Mouse (Mus musculus) frontal cortex, adult (tissue): ENCODE measurements around the gene Gm17416.

Source experiments
- ATAC-seq: cut with Nextera tagmentation; 2 replicates; pipeline ENCODE4 v1.9.2; 2017; ENCODE audit warnings: mild to moderate bottlenecking, moderate library complexity, mixed read lengths; ENCODE audit not compliant: low TSS enrichment

Gene Gm17416

DNA sequence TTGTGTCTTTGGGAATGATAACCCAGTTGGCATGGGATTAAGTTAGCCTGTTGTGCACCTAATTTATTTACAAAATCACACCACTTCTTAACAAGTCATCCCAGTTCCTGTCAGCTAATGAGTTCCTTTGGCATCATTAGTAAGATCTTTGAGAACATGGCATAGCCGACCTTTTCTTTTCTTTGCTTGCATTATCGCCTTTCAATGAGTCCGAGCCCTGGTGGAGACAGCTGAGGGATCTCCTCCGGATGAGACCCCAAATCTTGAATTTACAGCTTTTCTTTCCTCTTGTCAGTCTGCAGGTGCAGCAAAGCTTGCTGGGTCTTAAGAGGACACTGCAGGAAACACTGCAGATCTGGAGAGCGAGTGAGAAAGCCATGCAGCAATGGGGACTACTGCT, at the start of gene Gm17416:
Gm17416 (plus strand) TSS at position 301 of the 400 bp plus-strand sequence.
- ATAC-seq = no peak

DNA sequence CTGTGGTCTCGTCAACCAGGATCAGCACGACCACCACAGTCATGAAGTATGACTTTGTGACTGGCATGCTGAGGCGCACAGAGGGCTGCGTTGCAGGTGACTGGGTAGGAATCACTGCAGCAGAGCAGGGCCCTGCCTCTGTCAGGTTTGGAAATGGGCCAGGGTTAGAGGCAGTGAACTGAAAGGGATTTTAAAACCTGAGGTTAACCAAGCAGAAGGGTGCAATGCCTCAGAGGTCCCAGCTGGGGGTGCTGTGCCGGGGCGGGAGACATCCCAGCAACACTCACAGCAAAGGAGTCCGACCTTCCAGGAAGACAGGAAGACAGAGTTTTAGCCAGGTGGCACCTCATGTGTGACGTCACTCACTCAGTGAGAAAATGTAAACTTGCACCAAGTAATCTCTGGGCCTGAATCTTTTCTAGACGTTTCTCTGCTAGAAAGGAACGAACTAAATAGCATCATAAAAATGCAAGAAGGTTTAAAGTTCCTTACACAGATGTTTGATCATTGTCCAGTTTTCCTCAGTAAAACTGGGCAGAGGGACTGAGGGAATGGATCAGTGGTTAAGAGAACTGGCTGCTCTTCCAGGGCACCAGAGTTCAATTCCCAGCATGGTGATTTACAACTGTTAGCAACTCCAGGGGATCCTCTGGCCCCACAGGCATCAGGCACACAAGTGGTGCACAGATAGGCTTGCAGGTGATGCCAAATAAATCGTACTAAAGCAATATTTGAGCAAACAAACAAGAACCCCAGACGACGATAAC, 29.0 kb upstream of the Gm17416 start, which contains the start of gene Defb29:
Defb29 (minus strand) TSS at position 155 of the 767 bp plus-strand sequence.
- no peak for ATAC-seq

DNA sequence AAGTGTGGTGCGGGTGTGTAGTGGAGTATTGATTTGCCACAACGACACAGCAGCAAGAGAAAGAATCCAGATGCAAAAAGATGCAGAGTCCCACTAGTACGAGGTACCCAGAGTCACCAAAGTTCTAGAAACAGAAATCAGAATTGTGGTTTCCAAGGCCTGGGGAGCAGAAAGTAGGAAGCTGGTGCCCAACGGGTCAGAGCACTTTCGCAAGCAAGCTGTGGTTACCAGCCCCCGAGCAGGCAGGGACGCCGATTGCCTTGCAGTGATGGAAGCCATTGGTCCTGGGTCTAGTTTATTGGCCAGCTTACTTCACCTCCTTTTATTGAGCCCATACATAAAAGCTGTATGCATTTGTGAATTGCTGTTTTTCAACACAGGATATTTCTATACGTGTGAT, 27.2 kb upstream of the Gm17416 start:
- ATAC-seq = no peak

DNA sequence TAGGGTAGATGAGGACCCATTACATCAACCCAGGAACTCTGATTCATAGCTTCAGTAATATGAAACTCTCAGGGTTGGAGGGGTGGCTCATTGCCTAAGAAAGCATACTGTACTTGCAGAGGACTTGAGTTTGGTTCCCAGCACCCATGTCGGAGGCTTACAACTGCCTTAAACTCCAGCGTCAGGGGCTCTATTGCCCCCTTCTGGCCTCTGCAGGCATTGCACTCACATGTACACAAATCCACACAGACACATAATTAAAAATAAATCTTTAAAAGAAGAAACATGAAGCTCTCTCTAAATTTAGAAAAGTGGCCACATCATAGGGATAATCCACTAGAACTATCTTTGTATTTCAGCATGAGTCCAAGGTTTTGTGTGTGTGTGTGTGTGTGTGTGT, 26.2 kb upstream of the Gm17416 start:
- no peak for ATAC-seq

DNA sequence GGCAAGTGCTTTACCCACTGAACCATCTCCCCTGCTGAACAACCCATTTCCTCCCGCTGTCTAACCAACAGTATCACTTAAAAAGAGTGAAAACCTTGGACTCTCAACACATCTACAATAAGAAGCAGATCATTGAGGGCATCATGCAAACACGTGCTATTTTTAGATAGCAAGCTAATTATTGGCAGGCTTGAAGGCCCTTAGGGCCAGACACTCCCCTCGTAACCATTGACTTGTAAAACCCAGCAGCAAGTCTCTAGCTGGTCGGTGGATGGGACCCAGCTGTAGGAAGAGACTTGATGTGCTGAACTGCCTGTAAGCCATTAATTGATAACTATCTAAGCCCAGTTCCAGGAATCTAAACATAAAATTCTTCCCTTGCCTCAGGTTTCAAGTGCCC, 25.7 kb upstream of the Gm17416 start:
- no peak for ATAC-seq

DNA sequence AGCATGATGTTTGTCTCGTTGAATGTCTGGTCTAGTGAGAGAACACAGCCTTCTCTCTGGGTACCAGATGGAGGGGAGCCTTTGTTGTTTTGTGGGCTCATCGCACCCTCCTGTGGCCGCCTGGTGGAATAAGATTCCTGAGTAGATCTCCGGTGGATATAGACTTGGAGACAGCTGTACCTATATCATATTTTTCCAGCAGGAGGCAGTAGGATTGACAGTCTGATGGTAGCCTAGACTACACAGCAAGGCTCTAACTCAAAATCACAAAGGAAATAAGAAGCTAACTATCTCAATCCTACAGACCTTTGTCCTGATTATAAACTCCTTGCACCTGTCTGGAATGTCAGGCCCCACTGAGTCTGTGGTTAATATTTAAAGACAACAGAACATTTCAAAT, 24.4 kb upstream of the Gm17416 start:
- peak; percentile 99 for ATAC-seq

DNA sequence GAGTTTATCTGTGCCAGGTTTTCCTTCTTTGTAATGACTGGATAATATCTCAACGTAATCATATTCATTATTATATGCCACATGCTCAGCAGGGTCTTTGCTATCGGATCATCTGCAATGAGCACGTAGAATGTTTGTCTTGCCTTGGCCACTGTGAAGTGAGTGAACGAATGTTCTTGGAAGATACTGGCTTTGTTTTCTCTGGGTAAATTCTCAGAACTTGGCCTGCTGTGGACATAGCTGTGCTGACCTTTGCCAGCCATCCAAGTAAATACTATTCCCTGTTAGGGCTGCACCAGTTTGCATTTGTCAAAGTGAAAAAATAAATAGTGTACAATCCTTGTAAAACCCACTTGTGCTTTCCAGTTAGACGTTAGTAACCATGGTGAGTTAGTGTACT, 21.0 kb upstream of the Gm17416 start:
- no peak for ATAC-seq

DNA sequence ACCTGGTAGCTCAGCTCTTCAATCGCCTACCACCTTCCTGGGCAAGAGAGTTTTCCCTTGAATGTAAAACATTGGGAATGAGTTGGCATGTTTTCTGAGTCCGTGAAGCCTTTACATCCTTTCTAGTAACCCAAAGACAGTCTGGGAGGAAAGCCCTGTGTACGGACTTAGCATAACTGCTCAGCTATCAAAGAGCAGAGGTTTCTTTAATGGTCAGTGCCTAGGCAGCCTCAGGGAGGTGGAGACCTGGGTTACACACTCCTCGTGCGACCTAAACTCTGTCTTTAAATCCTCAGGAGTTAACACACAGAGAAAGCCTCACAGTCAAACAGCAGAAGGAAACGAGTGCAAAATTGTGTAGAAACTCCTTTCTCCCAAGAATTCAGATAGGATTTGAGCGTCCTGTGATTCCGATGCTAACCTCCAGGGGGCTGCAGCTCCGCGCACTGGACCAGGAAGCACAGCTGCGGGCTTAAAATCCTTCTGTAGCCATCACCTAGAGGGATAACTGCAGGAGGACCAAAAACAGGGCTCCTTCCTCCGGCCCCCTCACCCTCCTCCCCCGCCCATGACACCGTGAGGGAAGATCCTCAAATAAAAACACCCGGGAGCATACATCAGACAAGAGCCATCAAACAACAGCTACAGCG, 15.2 kb upstream of the Gm17416 start:
- peak; percentile 97 for ATAC-seq

DNA sequence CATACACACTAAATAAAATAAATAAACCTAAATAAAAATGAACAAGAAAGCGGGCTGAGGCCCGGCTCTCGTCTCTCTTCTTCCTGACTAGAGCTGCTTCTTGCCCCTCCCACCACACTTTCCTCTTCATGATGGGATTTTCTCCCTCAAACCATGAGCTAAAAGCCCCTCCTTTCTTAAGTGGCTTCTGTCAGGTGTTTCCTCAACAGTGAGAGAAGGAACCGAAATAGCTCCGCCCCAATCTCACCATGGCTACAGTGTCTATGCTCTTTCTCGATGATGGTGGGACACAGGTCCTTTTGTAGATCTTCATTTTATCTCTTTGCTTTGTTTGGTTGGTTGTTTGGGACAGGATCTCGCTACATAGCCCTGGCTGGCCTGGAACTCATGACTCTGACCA, 12.5 kb upstream of the Gm17416 start:
- no peak for ATAC-seq

DNA sequence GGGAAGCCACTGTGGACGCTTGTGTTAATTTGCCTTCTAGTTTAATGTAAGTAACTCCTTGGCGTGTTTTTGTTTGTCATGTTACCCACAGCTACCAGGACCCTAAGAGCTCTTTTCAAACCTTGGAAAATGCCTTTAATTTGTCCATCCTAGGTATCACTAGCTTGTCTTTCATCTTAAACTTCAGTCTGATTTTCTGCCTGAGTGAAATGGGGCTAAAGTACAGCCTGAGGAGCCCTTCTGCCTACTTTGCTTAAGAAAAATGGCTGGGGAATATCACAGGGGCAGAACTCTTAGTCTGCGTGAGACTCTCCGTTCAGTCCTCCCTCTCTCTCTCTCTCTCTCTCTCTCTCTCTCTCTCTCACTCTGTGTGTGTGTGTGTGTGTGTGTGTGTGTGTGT, 743 bp downstream of the Gm17416 start:
- no peak for ATAC-seq

DNA sequence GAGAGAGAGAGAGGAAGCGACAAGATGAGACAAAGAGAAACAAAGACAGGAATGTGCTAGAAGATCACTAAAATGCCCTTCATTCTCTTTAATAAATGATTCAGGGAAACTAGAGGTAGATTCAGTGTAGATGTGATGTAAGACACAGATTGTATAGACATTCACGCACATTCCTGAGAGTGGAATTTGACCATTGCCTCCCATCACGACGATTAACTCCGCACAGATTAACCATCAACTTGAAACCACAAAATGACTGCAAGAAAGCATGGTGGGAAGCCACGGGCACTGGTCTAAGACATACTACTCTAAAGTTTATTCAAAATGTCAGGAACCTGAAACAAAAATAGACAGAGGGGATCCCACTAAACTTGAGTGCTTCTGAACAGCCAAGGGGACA, 1.2 kb downstream of the Gm17416 start:
- ATAC-seq = no peak

DNA sequence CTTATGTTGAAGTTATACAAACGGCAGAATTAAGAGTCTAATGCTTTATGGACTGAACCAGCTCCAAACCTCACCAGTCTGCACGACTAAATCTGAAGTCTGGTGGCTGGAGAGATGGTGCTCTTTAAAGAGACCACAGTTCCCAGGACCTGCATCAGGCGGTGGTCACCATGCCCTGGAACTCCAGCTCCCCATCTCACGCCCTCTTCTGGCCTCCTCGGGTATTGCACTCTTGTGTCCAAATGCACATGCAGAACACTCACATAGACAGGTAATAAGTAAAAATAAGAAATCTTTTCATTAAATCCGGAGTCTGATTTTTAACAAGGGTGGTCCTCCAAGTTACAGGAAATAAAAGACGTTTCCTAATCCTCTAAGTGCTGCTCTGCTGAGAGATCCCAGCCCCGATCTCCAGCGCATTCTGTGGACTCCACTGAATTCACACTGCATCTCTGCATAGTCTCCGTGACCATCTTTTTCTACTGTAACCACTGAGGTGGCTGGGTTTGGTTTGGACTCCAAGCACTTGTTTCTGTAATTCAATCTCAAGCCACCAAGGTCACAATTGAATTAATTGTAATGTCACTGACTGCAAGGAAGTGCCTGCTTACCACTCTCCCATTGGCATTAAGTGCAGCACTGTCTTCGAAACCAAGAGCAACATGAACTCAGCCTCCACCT, 3.1 kb downstream of the Gm17416 start, which contains the start of gene Defb21:
Defb21 (plus strand) TSS at position 631 of the 681 bp plus-strand sequence.
- ATAC-seq = no peak

DNA sequence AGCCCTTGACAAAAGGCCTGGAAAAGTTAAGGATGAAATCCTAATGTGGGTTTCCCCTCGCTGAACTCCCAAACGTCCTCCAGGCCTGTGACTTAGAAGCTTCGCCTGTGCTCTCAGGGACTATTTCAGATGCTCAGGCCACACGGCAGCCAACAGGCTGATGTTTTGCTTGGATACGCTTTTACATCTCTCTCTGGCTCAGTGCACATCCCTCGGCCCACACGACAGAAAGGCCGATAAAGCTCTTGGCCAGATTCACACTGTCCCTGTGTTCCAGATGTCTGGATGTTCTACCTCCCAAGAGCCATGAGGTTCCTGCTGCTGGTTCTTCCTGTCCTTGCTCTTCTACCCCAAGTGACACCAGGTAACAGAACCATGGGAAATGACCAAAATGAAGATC, 4.3 kb downstream of the Gm17416 start:
- ATAC-seq = no peak

DNA sequence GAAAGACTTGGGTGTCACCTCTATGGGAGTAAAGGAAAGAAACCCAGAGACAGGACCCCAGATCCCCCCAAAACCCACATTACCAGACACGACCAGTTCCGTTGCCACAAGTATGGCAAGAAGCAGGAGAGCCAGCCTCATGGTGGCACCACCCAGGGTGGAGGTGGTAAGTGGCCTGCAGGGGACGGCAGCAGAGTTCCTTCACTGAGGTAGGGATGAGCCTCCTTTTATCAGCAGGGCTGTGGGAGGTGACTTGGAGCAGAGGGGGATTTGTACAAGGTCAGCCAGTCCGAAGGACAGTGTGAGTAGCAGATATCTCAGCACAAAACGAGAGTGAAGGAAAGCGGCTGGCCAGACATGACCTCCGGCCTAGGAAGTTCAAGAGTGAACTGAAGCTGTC, 11.0 kb downstream of the Gm17416 start, which contains the start of gene Defb19:
Defb19 (minus strand) TSS at position 206 of the 400 bp plus-strand sequence.
- no peak for ATAC-seq

DNA sequence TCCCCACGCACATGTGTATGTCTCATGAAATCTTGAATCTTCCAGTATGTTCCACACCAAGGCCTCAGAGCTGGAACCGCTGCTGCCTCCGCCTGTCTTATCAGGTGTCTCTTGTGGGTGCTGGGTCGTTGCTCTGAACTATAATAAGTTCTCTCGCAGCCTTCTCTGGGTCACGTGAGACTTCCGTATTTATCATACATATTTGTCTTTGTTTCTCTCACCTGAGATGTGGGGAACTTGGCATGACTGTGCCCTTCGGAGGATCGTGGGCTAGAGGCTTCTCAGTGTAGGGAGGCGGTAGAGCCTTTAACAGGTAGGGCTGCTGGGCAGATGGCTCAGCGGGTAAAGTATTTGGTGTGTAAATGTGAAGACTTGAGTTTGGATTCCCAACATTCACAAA, 11.5 kb downstream of the Gm17416 start:
- no peak for ATAC-seq

DNA sequence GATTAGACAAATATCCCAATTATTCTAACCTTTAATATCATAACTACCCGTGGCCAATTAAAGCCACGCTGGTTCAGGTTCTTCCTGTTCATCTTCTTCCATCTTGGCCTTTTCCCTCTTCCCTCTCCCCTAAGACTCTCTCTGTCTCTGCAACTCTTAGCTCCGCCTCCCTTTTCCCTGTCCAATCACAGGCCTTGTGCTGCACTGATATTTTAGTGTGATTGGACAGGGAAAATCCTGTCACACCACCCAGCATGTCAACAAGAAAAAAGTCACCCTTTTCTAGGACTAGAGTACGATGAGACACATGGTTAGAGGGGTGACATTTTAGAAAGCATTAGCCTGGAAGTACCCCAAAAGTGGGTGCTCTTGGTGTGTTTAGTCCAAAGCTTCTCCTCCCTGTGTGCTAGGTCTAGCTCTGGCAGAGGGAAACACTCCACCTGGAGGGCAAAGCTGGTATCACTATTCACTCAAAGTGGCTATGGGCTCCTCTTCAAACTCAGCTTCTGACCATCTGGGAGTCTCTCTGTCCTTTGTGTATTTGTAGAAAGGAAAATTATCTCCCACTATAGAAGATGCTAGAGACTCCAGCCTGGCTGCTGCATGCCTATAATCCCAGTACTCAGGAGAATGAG, 17.9 kb downstream of the Gm17416 start:
- ATAC-seq = peak; percentile 47; the same call in 1 of the 2 replicates

DNA sequence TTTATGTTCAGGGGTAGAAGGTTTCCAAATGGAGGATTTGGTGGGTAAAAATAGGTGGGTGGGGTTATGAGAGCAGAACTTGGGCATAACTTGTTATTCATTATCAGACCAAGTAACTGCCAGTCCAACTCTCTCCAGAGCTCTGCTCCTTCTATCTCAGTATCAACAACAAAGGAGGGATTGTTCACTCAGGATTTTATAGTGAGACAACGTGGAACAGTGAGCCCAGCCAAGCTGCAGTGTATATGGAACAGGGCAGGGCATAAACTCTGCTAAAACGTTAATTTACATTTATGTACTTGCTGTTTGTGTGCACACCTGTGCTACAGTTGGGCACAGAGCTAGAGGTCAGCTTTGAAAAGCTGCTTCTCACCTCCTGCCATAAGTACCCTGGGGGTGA, 19.3 kb downstream of the Gm17416 start:
- no peak for ATAC-seq

DNA sequence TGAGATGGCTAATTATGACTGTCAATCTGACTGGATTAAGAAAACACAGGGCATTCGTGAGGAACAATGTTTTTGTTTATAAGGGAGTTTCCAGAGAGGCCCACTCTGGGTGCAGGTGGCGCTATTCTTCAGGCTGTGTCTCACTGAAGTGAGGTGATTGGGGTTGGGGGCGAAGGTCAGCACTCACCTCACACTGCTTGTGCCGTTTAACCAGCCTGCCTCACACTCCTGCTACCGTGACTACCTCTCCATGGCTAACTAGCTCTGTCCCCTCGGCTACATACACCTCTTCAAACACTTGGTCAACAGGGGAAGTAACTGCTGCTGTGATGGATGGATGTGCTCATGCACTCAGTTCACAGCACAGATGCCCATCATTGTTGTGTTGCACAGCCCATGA, 19.9 kb downstream of the Gm17416 start:
- ATAC-seq = no peak

DNA sequence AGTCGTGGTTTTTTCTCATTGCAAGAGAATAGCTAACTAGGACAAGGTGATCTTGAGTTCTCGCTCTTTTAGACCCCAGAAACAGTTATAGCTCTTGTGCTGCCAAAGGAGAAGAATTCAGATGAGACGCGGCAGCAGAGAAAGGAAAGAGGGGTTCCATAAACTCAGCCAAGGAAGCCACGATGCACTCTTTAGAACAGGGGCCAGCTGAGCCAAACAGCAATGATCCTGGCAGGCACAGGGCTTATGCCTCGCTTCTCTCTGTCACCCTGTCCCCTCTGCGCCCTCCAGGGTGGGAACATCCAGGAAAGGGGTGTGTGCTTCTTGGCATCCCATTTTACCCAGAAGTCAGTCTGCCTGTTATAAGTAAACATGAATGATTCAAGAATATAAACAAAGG, 30.2 kb downstream of the Gm17416 start, which contains the start of gene Defb45:
Defb45 (minus strand) TSS at position 101 of the 400 bp plus-strand sequence.
- ATAC-seq = no peak

DNA sequence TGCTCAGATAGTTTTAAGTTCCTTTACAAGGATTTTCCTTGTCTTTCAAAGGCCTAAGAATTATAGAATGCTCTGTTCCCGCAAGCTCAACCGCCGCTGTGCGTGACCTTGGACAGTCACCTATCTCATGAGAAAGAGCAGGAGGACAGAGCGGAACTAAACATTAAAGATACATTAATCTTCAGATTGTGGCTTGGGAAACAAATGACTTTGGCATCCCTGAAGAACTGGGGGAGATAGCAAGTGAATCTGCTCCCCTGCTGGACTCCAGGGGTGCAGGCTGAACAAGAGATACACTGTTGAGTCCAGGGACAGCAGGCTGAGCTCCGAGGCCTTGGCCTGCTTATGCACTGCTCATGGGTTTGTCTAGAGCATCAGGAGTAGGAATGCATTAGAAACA, 30.9 kb downstream of the Gm17416 start:
- ATAC-seq = no peak

DNA sequence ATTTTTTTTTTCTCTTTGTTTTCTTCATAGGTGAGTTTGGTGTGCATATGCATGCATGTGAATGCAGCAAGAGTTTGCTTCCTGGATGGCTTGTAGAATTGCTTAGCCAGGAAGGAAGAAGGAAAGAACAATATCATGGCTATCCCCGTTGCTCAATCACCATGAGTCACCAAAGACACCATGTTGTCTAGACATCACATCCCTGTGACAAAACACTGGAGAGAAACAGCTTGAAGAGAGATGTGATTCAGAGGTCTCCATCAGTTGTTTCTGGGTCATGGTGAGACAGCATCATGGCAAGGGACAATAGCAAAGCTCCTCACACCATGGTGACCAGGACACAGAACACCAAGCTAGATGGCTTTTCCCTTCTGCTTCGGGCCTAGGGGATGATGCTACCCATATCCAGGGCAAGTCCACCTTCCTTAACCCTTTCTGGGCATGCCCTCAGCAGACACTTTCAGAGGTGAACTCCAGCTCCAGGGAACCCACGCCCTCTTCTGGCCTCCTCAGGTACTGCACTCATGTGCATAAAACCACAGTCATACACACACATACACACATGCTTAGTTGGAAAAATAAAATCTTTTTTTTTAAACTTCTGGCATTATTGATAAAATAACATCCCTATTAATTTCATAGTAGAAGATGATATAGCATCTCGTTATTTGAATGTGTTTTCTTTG, 32.3 kb downstream of the Gm17416 start:
- ATAC-seq = no peak

DNA sequence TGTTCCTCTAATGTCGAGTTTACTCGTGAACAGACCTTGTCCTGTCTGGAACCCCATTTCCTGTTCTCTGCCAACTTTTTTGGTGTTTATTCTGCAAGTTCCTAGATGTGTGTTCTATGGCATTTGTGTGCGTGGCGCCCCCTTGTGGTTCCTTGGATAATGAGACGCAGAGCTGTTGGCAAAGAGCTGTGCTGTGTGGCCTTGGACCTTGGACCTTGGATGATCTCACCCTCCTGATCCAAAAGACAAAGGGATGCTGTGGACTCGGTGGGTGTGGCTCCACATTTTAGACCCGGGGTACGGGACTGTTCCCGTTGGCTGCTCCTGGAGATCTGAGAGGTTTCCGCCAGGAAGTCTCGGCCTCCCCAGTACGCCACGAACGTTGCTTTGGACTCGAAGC, 34.9 kb downstream of the Gm17416 start, which contains the start of gene Defb36:
Defb36 (plus strand) TSS at position 271 of the 400 bp plus-strand sequence.
- ATAC-seq = no peak
